Mouse (Mus musculus): ENCODE measurements around the gene Vwce.

The Vwce gene

DNA sequence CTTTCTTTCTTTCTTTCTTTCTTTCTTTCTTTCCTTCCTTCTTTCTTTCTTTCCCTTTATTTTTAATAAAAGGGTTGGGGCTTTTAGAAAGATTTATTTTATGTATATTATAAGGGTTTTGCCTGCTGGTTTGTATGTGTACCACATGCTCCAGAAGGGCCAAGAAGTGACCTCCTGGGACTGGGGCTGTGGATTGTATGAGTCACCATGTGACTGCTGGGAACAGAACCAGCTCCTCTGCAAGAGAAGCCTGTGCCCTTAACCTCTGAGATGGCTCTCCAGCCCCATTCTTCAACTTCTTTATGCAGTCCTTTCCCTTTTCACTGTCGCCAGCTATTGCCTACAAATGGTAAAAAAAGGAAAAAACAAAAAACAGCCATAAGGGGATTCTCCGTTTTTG, 11.6 kb downstream of the Vwce start:
- DNase-seq (ENCODE audit: low read depth, low spot score), result no peak

DNA sequence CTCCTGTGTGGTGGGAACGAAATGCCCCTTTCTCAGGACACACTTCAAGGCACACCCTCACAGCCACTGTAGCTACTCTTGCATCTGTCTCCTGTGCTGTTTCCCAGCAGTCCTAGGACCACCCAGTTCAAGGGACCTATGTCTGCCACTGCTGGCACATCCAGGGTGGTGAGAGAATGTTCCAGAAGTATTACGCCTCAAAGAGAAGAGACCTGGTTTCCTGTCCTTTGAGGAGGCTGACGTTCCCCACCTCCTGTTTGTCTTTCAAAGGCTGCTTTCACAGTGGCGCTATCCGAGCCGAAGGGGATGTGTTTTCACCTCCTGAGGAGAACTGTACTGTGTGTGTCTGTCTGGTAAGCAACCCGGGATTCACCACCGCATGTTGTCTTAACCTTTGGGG, 14.1 kb downstream of the Vwce start:
- no peak for DNase-seq (ENCODE audit: low read depth, low spot score)

DNA sequence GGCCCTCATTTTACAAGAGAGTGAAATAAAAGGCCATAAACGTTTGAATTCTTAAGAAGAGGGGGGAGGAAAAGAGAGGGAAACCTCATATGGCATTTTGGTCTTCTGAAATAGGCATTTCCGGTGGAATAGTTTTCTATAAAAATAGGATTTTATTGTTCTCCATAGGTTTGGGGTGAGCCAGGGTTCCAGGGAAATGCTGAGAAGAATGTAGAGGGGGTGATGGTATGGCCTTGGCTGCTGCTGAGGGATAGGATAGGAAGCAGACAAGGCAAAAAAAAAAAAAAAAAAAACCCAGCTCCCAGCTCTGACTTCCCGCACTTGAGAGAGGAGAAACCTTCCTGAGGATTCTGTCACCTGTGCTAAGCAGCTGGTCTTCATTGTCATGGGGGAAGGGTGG, 22.0 kb downstream of the Vwce start:
- DNase-seq (ENCODE audit: low read depth, low spot score), result no peak

DNA sequence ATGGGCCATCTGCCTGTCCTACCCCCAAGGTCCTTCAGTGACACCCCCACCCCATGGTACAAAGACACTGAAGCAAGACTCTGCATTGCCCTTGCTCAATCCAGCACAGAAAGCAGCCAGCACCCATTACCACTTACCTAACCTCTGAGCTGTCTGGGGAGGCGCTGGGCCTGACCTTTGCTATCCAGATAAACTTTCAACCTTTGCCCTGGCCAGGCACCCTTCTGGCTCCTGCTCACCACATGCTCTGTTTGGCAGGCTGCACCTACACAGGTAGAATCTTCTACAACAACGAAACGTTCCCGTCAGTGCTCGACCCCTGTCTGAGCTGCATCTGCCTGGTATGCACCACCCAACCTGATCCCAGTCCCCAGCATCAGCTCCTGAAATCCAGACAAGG, 23.7 kb downstream of the Vwce start:
- DNase-seq (ENCODE audit: low read depth, low spot score), result no peak

DNA sequence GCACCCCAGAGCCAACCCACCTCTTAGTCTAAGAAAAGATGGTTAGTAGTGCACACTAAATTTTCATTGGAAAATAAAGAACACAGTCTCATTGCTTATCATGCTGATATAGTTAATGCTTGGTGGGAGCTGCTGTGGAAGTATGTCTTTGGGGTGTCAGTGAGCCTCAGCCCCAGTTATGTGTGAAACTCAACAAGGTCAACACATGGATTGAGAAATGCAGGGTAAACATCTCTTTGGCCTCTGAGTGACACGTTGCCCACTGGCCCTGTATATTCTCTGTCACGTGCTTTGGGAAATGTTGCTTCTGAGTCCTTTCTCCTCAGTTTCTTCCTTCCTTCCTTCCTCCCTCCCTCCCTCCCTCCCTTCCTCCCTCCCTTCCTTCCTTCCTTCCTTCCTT, 24.4 kb downstream of the Vwce start:
- DNase-seq (ENCODE audit: low read depth, low spot score), result no peak

DNA sequence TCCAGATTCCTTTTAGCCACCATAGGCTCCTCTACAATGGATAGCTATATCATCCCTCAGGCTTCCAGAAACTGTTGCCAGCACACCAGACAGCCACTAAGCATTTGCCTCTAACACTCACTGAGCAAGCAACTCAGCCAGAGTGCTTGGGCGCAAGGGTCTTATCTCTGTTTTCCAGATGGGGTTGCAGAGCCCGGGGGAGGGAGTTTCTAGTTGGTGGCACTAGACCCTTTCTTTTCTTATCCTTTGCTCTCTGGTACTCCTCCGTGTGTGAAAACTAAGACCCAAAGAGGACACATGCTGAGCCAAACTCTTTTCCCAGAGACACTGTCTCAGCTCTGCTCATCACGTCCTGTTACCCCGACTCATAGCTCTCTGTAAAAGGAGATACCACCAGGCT, 27.4 kb downstream of the Vwce start:
- DNase-seq (ENCODE audit: low read depth, low spot score), result no peak

DNA sequence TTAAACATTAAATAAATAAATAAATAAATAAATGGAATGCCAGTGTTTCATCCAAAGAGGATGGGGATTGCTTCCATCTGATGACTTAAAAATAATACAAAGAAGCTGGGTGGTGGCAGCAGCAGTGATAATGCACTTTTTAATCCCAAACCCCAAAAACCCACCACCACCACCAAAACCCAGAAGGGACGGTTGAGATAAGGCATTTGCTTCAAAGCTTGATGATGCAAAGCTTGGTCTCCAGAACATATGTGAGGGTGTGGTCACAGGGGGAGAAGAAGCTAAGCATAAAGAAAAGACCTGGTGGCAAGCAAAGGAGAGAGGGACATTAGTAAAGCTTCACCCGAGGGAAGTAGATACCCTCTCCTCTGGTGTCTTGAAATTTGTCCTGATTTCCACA, 27.9 kb downstream of the Vwce start:
- no peak for DNase-seq (ENCODE audit: low read depth, low spot score)

DNA sequence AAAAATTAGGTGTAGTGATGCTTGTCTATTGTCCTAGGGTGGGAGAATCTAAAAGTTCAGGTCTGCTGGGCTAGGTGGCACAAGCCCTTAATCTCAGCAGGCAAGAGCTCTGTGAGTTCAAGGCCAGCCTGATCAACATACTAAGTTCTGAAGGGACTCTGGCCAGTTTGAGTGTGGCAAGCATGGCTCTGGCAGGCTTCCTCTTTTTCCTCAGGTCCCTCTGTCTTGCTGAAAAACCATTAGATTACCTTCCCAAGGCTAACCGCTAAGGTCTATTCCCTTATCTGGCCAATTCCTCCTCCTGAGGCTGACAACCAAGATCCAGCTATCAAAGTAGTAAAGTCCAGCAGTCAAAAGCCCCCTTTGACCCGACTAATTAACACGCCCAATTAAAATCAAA, 28.7 kb downstream of the Vwce start:
- no peak for DNase-seq (ENCODE audit: low read depth, low spot score)

DNA sequence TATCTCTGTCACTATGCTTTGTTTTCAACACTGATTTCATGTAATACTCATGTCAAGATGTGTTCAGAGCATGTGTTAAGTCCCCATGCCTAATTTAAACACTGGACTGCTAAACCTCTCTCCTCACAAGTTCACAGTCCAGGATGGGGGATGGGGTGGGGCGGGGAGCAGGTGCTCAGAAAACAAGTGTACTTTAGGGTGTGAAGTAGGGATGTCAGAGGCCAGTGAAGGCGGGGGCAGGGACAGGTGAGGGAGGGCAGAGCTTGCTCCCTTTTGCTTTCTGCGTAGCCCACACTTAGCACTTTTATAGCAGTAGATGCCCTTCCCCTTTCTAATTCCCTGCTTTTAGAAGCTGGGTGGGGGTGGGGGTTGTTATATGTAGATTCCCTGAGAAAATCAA, 31.1 kb downstream of the Vwce start:
- no peak for DNase-seq (ENCODE audit: low read depth, low spot score)

DNA sequence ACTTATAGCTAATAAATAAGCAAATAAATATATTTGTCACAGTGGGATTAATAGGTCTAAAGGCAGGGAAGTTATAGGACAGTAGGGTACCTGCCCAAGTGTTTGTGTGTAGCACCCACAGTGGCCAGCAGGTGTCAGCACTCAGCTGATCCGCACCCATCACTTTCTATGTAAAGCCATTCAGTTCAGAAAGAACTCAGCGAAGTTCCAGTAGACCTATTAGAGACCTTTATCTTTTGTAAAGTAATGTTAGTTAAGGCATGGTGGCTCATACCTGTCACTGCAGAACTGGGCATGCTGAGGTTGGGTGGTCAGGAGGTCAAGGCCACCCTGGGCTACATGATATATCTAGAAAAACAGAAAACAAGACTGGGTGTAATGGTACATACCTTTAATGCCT, 31.5 kb downstream of the Vwce start:
- peak; percentile 56 for DNase-seq (ENCODE audit: low read depth, low spot score)

DNA sequence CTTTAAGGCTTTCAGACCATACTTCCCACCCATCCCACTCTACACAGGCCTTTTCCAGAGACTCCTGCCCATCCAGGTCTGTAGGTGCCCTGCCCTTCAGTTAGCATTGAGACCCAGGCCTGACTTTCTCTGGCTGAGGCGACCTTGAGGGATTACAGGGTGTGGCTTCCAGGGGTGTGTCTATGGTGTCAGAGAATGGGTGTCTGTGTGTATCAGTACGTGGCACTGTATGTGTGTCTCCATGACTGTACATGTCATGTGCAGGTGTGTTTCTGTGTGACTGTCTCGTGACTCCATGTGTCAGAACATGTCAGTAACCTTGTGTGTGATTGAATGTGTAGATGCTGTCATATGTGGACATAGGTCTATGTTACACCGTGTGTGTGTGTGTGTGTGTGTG, 37.3 kb downstream of the Vwce start:
- peak; percentile 23 for DNase-seq (ENCODE audit: low read depth, low spot score)

DNA sequence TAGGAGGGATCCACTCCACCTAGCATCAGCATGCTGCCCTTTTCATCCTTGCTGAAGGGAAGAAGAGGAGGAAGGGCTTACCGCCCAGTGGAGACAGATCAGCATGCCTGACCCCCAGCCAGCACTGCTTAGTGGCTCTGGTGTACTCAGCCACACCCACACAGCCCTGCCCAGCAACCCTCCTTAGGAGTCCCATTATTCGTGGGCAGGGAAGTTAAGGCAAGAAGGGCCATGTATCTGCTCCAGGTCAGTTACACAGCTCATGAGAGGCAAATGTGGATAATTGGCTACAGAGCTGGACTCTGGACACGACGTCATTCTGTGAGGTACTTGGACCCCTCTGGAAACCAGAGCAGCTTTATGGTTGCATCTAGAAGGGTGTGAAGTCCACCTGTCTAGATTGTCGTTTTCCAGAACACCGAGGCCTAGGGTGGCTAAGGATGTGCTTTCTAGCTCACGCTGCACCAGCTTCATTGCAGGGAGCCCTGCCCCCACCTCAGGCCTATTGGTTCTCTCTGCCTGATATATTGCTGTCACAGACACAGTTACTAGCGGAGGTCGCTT, 37.9 kb downstream of the Vwce start:
- no peak for DNase-seq (ENCODE audit: low read depth, low spot score)

DNA sequence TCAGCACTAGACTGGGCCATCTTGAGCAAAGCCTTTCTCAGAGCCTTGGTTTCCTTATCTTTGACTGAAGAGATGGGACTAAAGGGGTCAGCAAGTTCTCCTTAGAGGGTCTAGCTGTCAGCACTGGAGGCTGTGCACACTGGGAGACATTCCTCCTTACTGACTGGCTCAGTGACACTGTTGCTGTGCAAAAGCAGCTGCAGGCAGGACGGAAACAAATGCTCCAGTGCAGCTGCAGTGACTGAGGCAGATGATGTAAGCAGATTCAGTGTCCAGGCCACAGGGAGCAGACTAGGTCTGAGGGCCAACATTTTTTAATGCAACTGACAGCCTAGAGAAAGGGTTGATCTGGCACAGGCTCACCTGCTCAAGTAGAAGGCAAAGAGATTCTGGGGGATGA, 39.3 kb downstream of the Vwce start:
- no peak for DNase-seq (ENCODE audit: low read depth, low spot score)

DNA sequence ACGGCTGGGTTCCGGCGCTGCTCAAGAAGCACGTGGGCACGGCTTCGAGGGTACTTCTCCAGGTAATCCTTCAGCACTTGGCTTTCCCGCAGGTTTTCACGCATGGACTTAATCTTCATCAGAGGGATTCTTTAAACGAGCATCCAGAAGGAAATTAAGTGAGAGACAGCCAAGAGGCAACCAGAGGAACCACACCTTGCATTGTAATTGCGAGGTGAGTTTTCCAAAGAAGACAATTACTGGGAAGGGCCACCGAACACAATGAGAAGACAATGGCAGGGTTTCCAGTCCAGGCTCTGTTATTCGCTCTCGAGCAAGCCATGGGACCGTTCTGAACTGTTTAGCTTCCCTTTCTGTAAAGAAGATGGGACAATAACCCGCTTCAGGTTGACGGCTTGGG, 42.6 kb downstream of the Vwce start:
- peak; percentile 74 for DNase-seq (ENCODE audit: low read depth, low spot score)

DNA sequence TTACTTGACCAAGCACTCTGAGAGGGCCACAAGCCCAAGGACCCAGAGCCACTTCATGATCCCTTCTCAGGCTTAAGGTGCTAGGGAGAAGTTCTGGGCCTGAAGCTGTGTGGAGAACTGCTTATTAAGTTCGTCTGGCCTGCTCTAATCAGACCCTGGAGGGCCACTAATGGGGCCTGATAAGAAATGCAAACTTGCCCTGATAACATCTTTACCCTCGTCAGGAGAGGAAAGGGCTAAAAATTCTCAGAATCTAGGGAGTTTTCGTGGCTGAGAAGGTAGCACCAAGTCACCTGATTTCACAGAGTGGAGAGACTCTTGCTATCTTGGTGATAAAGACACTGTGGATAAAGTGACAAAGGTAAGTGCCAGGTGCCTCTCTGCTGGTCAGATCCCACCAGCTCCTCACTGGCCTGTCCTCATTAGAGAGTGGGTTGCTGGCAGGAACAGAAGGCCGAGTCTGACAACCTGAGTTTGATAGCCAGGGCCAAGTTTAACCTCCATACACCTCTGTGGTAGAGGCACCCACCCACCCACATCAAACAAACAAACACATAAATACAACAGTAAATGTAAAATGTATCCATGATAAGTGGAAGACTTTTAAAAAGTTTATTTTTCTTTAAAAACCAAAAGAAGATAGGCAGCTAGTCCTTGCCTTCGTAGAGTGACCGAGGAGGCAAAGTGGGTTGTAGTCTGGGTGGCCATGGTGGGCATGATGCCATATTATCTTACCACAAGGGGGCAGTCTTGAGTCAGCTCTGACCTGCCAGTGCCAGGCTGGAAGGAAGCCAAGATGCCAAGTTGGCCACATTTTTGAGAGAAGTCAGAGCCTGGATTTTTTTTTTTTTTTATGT, 44.1 kb downstream of the Vwce start, which contains the start of gene Pga5:
Gene Pga5 (minus strand): TSS at position 157 of the 857 bp plus-strand sequence.
- peak; percentile 48 for DNase-seq (ENCODE audit: low read depth, low spot score)

DNA sequence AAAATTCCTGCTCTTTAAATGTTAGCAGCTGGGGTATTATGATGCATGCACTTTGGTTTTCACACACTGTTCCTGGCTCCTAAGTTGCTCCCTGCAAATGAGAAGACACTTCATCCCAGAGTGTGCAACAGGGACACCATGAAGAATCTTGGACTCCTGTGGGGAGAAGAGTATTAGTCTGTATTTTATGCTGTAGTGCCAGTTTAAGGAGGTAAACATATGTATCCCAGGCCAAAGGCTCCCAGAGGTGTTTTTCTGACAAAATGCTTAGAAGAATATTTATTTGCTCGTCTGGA, 44.7 kb downstream of the Vwce start:
- no peak for DNase-seq (ENCODE audit: low read depth, low spot score)

DNA sequence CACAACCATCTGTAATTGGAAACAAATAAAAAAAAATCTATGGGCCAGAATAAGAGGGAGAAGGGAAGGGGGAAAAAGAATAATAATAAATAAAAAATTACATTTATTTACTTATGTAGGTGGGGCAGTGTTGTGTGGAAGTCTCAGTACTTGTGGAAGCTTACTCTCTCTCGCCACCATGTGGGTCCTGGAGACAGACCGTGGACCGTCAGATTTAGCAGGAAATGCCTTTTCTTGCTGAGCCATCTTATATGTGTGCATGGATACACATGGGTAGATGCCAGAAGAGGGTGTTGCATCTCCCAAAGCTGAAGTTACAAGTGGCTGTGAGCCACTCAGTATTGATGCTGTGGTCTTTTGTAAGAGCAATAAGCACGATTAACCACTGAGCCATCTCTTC, 47.6 kb downstream of the Vwce start:
- DNase-seq (ENCODE audit: low read depth, low spot score), result no peak

DNA sequence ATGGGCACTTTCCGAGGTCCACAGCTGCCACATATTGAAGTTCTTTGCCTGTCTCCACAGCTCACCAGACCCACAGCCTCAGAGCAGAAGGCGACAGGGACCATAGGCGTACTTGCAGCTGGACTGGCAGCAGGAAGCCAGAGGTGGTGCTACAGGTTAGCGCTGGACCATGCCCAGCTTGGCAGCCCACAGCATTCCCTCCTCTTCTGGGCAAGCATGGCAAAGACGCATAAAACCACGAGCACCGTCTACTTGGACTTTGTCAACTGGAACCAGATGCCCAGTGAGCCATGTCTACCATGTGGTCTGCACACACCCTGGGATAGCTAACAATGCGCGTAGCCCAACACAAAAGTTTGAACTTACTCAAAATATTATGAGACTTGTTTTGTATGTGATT, 51.1 kb downstream of the Vwce start:
- no peak for DNase-seq (ENCODE audit: low read depth, low spot score)

DNA sequence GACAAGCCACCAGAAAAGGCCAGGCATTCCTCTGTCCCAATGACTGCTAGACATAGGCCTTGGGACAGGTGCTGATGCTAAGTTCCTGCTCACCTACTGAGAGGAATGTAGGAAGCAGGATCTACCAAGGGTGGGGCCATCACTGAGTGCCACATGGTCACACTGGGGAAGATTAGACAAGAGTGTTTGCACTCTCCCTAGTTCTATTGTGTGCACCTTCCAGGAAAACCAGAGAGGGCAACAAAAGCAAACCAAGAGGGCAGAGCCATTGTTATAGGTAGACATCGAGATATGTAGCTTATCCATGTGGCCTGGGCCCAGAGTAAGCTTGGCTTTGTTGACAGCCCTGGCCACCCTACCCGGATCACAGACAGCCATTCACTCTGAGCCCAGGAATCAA, 51.7 kb downstream of the Vwce start:
- no peak for DNase-seq (ENCODE audit: low read depth, low spot score)

DNA sequence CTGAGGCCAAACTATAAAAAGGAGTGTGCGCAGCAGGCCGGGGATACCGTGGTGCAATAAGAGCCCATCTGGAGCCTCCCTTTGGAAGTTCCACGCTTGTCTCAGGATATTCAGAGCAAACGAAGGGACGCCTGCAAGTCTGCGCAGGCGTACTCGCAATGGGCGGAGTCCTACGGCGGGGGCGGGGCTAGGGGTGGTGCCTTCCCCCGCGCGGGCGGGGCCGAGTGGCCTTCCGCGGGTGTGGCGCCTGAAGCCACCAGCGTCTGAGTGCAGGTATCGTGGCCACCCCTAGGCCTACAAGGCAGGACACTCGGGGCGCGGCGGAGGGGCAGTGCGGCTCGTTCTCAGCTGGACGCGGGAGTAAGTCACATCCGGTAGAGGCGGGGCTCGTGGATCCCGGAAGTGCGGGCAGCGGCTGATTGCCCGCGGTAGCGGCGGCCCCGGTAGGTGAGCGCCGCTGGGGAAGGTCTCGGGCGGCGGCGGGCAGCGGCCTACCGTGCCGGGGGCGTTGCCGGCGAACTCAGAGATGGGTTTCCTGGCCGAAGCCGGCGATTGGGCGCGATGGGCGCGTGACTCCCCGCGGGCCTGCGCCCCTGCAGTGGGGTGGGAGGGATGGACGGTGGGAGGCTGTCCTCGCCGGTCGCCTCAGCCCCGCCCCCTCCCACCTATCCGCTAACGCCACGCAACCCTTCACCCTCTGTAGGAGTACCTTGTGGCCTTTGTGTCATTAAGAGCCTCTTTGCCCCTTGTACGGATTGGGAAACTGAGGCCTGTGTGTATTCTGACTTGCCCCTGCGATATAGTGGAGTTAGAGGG, 54.7 kb downstream of the Vwce start, which contains the start of gene Vps37c:
Gene Vps37c (plus strand): TSS at position 199 of the 816 bp plus-strand sequence.
- peak; percentile 86 for DNase-seq (ENCODE audit: low read depth, low spot score)

DNA sequence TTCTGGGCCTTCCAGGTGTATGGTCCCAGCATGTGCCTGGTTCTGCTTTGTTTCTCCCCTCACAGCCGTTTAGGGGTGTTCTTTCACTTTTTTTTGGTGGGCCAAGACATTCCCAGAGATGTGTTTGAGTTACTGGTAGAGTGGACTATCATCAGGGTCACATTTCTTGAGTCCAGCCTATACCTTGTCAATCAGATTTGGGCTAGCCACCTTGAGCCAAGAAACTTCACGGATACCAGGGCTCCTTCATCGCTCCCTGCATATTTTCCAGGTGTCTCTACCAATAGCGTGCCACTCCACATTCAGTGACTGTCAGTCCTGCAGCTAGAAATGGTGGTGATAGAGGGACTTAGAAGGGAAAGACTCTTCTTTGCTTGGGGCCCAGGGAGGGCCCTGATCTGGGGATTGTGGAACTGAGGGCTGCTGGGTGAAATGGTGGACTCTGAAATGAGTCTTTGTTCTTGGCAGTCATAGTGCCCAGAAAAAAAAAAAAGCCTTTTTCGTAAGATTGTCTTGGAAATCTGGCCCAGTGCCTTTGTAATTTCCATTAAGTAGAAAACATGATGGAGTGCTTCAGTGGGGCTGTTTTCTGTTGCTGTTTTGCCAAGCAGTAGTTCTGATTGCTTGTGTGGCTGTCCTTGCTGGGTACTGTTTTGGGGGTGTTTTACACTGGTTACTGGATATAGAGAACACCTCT, 55.6 kb downstream of the Vwce start:
- DNase-seq (ENCODE audit: low read depth, low spot score), result no peak

DNA sequence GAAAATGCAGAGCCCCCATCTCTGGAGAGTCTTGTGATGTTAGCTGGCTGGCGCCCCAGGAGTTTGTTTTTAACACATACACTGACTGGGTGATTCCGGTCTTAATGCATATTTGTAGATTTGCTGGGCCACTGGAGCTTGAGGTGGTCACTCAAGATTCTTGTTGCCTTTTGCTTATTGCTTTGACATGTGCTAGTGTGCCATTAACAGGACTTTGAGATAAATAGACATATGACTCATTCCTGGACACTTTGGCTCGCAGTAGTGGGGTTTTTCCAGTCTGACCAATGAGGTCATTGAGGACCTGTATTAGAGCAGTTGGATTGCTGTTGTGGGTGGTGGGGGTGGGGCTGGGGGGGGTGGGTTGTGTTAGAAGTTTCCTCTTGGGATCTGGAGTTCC, 56.3 kb downstream of the Vwce start:
- DNase-seq (ENCODE audit: low read depth, low spot score), result no peak

All from R1 (cell line).